8 mouse cellular contexts compared by ENCODE assay signal in genomic region chr15:79670249-79670971, GRCm38 (mm10). TPM values are rescaled to one million over a fixed set of nuclear protein-coding genes. Genes with fewer than 3 reads are reported as not detected.
DNase-seq lines count a peak whose midpoint lies in the region; ATAC-seq lines count a peak whose summit lies in the region.

Gene Tomm22 (plus strand): TSS chr15:79670861.

- peak; percentile 90 for DNase-seq in CD4-positive helper T cell, adult 2 months (ENCODE audit: low read depth, low spot score)
- peak; percentile 87 for DNase-seq in brain, embryonic 18.5 days (ENCODE audit: low read depth, low spot score)
- DNase-seq in kidney, postnatal 14 days = peak; percentile 93
- DNase-seq in liver, embryonic 13.5 days = peak; percentile 85
- peak; percentile 91 for DNase-seq in neural tube, embryonic 10.5 days (ENCODE audit: extremely low spot score, low spot score)

- no peaks in the 10 kb centered on the region for H3K9me3 ChIP-seq in heart, embryonic 13.5 days
- H3K9me3 ChIP-seq in liver, embryonic 13.5 days (replicated peaks) = no peaks in the 10 kb centered on the region
- H3K9me3 ChIP-seq in stomach, embryonic 16.5 days (replicated peaks; ENCODE audit: control insufficient read depth, low read length) = no peaks in the 10 kb centered on the region

- peak within 1 kb of the TSS; percentile 90 for H3K4me3 ChIP-seq in heart, embryonic 13.5 days
- H3K4me3 ChIP-seq in liver, embryonic 13.5 days (replicated peaks) = peak within 1 kb of the TSS; percentile 91
- peak within 1 kb of the TSS; percentile 89 for H3K4me3 ChIP-seq in stomach, embryonic 16.5 days (replicated peaks; ENCODE audit: low read length)

- peaks cover 37% of the 10 kb centered on the region for H3K4me1 ChIP-seq in heart, embryonic 13.5 days
- peaks cover 30% of the 10 kb centered on the region for H3K4me1 ChIP-seq in liver, embryonic 13.5 days (replicated peaks)
- H3K4me1 ChIP-seq in stomach, embryonic 16.5 days (ENCODE audit: control insufficient read depth, insufficient read depth, low read length) = peaks cover 6% of the 10 kb centered on the region

- ATAC-seq in erythroid progenitor cell, adult 5-6 weeks (replicated peaks; ENCODE audit: low FRiP score, poor library complexity, severe bottlenecking) = peak; percentile 99
- peak; percentile 81 for ATAC-seq in heart, embryonic 13.5 days (ENCODE audit: extremely low read depth, insufficient number of reproducible peaks, low FRiP score, low TSS enrichment)
- ATAC-seq in liver, embryonic 13.5 days (ENCODE audit: low read depth) = peak; percentile 98
- ATAC-seq in stomach, embryonic 16.5 days (ENCODE audit: insufficient read depth, low FRiP score) = peak; percentile 95

- peak within 1 kb of the TSS; percentile 79 for H3K4me2 ChIP-seq in heart, embryonic 13.5 days
- H3K4me2 ChIP-seq in liver, embryonic 13.5 days = peak within 1 kb of the TSS; percentile 79
- H3K4me2 ChIP-seq in stomach, embryonic 16.5 days (ENCODE audit: low read depth, low read length) = peak within 1 kb of the TSS; percentile 71

- WGBS in heart, embryonic 13.5 days = 16% methylated on average over 32 of the region's 33 CpGs
- WGBS in liver, embryonic 13.5 days (ENCODE audit: insufficient replicate concordance) = 17% methylated on average over 33 of the region's 33 CpGs
- WGBS in stomach, embryonic 16.5 days = 16% methylated on average over 32 of the region's 33 CpGs

- H3K9ac ChIP-seq in heart, embryonic 13.5 days = peak within 1 kb of the TSS; percentile 92
- H3K9ac ChIP-seq in liver, embryonic 13.5 days = peak within 1 kb of the TSS; percentile 91
- H3K9ac ChIP-seq in stomach, embryonic 16.5 days (ENCODE audit: low read length) = peak within 1 kb of the TSS; percentile 90

- peak within 1 kb of the TSS; percentile 61 for H3K27ac ChIP-seq in heart, embryonic 13.5 days (replicated peaks)
- peak within 1 kb of the TSS; percentile 85 for H3K27ac ChIP-seq in liver, embryonic 13.5 days
- peak within 1 kb of the TSS; percentile 62 for H3K27ac ChIP-seq in stomach, embryonic 16.5 days (ENCODE audit: low read length)

- peaks cover 58% of the 10 kb centered on the region for H3K36me3 ChIP-seq in heart, embryonic 13.5 days
- peaks cover 50% of the 10 kb centered on the region for H3K36me3 ChIP-seq in liver, embryonic 13.5 days
- H3K36me3 ChIP-seq in stomach, embryonic 16.5 days (ENCODE audit: control insufficient read depth, insufficient read depth, low read length) = peaks cover 5% of the 10 kb centered on the region; the same call in 1 of the 2 replicates

- no peaks in the 10 kb centered on the region for H3K27me3 ChIP-seq in heart, embryonic 13.5 days (replicated peaks)
- no peaks in the 10 kb centered on the region for H3K27me3 ChIP-seq in liver, embryonic 13.5 days
- H3K27me3 ChIP-seq in stomach, embryonic 16.5 days (ENCODE audit: control insufficient read depth, insufficient read depth, low read length) = no peaks in the 10 kb centered on the region

RNA-seq across cellular contexts. Expression of gene Tomm22, which starts in this region (rescaled TPM):
- total RNA-seq in erythroid progenitor cell, adult 5-6 weeks (2015; ENCODE audit: low replicate concordance) = 70.8 and 73.9 TPM in 2 replicates
- total RNA-seq in erythroid progenitor cell, adult 5-6 weeks (2017; ENCODE audit: low replicate concordance) = 54.8 and 62.5 TPM in 2 replicates
- polyA plus RNA-seq in heart, embryonic 13.5 days (2015; fragmentation: Nextera tagmentation; extraction: Ambion mirVana) = 199 and 240 TPM in 2 replicates
- polyA plus RNA-seq in liver, embryonic 13.5 days (2015; fragmentation: Nextera tagmentation; extraction: Ambion mirVana) = 199 and 225 TPM in 2 replicates
- polyA plus RNA-seq in stomach, embryonic 16.5 days (2015; fragmentation: Nextera tagmentation; extraction: Ambion mirVana) = 231 and 236 TPM in 2 replicates

Comparison
In these comparisons a context has a peak if more than half of its experiments do, and no peak if none do; other contexts are left out.
1. Peak in every context shown above with its lines: DNase-seq, ATAC-seq, H3K4me3 ChIP-seq and H3K27ac ChIP-seq.